Mouse (Mus musculus) bone marrow, adult 2 months (tissue): ENCODE results near the gene Lrfn2.

Experiments used
- CTCF ChIP-seq: fragments of 200-500 bp; IDR thresholded peaks from 2 replicates; pipeline ENCODE4 v1.5.1; 2011; ENCODE audit warnings: low read length, control low read depth; ENCODE audit not compliant: control insufficient read depth, insufficient read depth
- POLR2A ChIP-seq: fragments of 200-500 bp; IDR thresholded peaks from 2 replicates; pipeline ENCODE4 v1.6.1; 2011; ENCODE audit warnings: low read depth, mild to moderate bottlenecking, control low read depth, low read length, borderline replicate concordance; ENCODE audit not compliant: control insufficient read depth

- TF ChIP-seq CTCF (no peak), POLR2A (no peak)
Observed at GRCm38 (mm10) chr17:49085111-49085510, 152.9 kb downstream of the Lrfn2 start.
